Mouse (Mus musculus): Measurements from ENCODE around the gene Arhgap21.
"Not testable (repeated sequence)": the region's sequence is repeated elsewhere in the genome, so short reads cannot be mapped to it uniquely, and the experiment has no call there.

Arhgap21 gene

DNA sequence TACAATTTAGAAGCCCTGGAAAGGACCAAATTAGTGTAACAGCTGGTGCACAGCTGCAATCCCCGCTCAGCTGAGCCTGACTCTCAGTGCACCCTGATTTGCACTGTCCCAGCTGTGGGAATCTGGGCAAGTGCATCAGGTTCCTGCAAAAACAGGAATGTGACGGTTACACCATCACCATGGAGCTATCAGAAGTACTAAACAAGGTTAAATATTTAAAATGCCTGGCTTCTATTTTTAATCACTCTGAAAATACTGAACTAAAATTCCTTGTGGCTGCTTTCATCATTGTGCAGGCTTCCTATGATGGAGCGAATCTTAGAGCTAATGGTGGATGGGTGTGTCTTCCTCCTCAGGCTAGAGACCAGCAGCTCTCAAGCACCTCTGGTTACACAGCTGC is 29.3 kb downstream of the Arhgap21 start:
- DNase-seq, result peak; percentile 53

DNA sequence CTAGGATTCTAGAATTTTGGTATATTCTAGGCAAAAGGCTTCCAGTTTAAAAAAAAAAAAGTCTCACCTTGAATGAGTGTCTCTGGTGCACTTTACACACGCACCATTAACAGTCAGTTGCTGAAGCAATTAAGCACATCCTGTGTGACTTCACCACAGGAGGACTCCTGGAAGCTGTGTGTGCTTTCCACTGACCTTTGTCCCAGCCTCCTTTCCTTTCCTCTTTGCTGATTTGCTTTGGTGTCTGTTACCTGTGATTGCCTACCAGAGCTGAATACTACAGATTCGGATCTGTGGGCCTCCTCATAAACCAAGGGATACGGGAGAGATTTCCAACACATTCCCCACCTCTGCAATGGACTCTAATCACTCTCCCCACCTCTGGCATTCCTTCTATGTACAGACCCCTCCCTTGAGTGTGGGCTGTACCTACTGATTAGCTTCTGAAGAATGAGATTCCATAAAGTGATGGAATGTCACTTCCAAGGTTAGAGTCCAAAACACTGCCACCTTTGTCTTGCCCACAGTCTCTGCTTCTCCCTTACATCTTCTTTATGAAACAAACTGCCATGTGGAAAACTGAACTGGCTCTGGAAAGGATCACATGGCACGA is 32.0 kb downstream of the Arhgap21 start:
- no peak for DNase-seq

DNA sequence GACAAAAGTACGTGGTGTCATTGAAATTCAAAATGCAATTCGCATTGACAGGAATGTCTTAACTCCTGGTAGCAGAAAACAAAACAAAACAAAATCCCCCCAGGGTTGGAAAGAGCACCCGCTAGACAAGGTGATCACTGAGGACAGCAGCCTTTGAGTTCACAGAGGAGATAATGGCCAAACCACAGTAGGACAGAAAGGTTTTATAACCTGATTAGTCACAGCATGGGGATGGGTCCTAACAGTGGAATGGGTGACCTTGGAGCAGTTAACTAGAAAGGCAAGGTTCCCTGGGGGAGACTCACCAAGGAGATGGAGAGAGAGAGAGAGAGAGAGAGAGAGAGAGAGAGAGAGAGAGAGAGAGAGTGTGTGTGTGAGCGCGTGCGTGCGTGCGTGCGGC is 34.3 kb downstream of the Arhgap21 start:
- DNase-seq, result no peak

DNA sequence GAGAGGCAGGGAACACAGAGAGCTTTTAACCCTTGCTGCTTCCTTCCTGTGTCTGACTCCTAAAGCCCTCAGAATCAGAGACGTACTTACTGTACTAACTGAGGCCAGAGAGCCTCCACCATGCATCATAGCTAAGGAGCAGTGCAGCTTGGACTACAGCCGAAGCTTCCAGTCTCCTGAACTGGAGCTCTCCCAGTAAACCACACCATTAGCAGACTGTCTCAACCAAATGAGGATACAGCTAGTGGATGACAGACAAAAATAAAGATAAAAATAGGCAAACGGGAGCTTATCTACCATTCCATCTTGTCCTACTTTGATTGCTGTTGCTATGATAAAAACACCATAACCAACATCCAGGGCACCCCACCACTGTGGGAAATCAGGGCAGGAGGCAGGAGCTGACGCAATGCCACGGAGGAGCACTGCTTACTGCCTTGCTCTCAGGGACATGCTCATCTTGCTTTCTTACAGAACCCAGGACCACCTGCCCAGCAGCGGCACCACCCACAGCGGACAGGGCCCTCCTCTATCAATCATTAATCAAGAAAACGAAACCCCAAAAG is 35.9 kb downstream of the Arhgap21 start:
- DNase-seq, result no peak

DNA sequence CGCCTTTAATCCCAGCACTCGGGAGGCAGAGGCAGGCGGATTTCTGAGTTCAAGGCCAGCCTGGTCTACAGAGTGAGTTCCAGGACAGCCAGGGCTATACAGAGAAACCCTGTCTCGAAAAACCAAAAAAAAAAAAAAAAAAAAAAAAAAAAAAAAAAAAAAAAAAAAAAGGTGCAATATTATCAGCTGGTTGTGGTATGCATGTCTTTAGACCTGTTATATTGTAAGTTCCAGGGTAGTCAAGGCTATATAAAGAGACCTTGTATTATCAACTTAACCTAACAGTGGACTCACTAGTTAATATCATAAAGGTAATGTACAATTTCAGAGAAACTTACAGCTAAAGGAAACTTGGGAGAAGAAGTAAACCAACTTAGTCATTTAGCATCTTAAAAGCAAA is 36.9 kb downstream of the Arhgap21 start:
- not testable (repeated sequence) for DNase-seq

DNA sequence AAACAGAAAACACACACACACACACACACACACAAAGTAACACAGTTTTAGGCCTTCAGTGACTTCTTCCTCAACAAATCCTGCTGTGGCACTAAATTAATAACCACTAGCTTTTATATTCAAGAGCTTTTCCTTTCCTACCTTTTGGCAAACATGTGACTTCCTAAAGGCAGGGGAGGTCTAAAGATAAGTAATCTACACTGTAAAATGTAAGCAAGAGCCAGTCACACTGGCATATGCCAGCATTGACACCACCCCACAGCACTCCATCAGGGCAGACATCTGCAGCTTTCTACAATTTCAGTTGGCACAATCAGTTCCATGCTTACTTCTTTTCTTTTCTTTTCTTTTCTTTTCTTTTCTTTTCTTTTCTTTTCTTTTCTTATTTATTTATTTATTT is 40.2 kb downstream of the Arhgap21 start:
- no peak for DNase-seq

DNA sequence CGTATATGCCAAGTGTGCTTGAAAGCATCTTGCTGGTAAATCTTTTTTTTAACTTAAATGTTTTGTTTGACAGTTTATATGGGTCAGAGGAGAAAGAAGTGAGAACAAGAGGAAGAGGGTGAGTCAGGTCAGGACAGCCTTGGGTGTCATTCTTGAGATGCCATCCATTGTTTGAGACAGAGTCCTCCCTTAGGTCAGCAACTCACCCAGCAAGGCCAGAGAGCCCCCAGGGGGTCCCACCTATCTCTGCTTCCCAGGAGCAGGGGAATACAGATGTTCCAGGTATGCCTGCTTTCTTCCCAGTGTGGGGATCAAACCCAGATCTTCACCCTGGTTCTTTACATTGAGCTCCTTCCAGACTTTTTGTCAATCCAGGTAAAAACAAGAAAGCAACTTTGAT is 43.7 kb downstream of the Arhgap21 start:
- no peak for DNase-seq

DNA sequence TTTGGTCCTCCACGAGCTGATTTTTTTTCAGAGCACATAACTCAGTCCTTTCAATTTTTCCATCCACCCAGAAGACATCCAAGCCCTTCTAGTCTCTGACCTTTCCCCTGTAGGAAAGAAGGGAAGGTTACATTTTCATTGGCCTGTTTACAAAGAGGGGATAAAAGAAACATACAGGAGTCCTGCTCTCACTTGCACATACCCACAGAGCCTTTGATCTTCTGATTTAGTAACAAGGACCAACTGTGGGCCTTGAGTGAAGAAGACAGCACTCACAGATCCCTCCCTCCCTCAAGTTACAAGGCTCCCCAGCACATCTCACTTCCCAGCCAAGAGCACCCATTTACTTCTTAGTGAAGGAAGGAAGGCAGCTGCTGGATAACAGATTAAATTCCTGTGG is 46.3 kb downstream of the Arhgap21 start:
- DNase-seq, result no peak

DNA sequence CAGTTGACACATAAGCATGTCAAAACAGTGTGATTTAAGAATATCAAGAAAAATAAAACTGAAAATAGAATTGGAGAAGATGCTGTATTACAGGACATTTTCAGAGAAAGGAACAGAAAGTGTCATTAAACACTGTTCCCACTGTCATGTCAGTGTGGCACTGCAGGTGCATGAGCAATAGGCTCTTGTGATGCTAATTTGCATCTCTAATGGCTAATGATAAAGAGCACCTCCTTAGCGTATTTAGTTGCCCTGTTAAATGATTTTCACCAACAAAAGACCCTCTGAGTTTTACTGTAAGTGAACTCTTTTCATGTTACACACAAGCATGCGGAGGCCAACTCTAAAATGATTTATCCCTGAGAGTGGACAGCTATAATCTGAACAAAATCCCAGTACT is 47.1 kb downstream of the Arhgap21 start:
- DNase-seq, result no peak

DNA sequence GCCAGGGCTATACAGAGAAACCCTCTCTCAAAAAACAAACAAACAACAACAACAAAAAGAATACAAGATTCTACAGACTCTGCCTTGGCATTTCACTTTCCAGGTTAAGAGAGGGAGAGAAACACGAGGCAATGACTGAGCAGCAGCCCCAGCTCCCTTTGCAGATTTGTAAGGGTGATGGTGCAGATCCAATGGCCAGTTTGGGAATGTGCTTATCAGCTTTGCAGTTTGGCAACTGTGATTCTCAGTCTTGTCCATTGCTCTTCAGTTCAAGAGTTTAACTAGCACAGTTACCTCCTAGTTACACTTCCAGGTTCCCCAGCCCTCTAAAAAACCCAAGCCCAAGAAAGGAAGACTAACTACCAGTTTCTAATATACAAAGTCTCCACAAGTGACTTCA is 47.7 kb downstream of the Arhgap21 start:
- DNase-seq, result no peak

DNA sequence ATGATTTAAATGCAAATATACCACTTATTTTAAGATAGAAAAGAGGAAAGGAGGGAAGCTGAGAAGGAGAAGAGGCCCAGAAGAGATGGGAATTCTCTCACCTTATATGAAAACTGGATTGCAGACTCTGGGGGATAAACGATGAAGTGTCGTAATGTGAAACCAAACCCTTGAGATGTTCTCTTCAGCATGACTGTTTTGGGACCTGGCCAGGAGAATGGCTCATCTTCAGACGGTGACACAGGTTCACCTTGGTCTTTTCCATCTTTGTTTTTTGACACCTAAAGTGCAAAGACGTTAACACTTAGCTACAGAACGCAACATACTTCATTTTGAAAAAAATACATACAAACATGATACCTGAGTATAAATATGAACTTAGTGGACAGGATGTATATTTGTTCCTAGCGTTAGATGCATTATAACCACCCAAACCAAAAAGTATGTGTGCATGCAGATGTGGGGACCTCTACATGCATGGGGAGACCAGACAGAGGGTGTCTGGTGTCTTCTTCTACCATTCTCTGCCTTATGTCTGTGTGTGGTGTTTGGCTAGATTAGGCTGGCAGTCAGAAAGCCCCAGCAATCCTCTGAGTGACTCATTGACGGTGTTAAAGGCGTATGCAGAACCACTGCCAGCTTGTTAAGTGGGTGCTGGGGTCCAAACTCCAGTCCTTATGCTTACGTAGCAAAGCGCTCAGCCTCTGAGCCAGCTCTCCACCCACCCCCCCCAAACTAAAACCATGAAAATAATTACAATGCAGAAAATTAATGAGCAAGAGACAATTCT is 54.0 kb downstream of the Arhgap21 start:
- DNase-seq, result no peak

DNA sequence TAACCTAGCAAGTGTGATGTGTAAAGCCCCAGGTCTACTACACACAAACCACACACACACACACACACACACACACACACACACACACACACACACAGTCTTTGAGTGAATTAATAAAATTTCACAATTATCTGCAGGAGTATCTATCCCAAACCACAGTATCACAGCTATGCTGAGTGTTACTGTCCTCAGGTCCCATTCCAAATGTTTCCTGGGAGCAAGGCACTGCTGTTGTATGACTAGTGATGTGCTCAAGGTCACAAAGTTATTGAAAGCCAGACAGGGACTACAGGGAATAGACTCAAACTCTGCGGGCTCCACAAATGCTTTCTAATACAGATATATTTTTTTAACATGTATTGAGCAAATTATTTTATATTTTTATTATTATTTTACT is 55.7 kb downstream of the Arhgap21 start:
- no peak for DNase-seq

DNA sequence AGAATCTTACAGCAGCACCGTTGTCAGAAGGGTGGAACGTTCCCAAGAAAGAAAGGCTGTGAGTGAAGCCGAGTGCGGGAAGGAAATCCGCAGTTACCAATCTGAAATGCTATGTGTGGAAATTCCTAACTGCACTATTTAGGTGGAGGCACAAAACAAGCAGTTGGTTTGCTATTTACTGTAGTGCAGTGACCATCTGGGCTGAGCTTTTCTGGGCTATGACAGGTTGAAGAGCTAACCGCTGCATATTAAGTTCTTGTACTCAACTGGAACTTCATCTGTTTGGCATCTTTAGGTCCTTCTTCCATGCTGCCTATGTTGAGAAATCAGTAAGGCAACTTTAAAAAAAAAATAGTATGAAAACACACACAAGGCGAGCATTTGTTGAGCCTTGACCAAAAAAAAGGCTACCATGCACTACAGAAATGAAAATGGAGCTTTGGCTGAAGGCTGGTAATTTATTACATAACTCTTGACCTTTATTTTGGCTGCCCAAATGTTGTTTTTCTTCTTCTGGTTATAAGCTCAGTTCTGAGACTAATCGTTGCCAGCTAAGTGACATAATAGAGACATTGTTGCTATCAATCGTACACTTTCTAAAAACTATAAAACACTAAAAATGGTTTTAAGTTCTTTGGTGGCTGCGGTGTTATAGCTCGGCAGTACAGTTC is 56.2 kb downstream of the Arhgap21 start:
- DNase-seq, result no peak

DNA sequence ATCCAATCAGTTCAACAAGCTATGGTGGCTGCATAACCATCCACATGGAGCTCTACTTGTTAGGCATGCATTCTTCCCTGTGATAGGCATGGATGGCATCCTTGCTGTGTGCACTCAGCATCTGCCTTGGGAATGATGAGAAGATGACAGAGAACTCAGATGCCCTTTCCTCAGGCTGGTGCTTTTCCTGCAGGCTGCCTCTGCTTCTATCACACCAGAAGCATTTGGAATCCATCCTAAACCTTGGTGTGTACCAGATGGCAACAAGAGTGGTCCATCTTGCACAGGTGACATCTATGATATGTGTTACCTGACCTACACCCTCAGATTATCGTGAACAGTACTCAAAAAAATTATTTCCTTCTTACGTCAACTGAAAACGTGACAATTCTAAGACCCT is 58.2 kb downstream of the Arhgap21 start:
- no peak for DNase-seq

DNA sequence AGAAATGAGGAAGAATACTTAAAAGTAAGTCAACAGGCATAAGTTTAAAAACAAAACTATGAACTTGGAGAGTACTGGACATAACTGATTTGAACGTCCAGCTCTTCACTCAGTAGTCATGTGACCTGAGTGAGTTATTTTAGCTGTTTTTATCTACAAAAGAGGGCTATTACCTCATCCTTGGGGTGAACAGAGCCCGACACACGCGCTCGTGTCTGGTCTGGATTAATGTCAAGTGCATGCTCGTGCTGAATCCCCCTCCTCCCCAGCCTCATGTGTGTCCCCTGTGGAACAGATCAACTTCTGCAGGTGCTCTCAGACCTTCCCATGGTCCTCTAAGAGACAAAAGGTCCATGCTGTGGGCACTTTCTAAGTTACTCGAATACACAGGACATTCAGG is 59.3 kb downstream of the Arhgap21 start:
- DNase-seq, result no peak

DNA sequence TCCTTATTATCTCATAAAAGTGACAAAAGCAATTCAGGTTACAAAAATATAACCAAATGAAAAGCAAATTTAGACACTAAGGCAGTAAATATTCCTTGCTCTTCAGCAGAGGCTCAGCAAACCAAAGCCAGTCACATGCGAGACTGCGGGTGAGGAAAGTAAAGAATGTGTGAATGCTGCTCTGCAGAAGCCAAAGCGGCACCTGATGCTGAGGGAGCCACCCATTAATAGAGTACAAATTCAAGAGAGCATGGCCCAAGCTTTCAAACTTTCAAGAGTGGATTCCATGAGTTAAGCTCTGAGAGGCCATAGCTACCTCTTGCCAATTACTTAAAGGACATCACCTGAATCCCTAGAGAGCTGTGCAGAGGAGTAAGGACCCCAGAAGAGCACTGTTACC is 61.4 kb downstream of the Arhgap21 start:
- DNase-seq, result no peak

DNA sequence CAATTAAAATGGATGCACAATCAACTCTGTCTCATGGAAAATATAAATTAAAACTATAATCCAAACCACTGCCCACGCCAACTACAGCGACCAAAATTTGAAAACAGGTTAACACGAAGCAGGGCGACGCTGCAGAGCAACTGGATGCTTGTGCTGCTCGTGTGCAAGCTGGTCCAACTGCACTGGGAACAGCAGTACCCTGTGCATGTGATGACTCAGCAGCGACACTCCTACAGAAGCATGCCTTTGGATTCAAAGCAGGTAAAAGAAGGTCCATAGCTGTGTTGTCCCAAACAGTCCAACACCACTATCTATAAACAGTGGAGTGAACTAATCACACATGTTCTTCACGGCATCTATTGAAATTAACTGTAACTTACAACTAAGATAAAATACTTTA is 63.3 kb downstream of the Arhgap21 start:
- DNase-seq, result no peak

DNA sequence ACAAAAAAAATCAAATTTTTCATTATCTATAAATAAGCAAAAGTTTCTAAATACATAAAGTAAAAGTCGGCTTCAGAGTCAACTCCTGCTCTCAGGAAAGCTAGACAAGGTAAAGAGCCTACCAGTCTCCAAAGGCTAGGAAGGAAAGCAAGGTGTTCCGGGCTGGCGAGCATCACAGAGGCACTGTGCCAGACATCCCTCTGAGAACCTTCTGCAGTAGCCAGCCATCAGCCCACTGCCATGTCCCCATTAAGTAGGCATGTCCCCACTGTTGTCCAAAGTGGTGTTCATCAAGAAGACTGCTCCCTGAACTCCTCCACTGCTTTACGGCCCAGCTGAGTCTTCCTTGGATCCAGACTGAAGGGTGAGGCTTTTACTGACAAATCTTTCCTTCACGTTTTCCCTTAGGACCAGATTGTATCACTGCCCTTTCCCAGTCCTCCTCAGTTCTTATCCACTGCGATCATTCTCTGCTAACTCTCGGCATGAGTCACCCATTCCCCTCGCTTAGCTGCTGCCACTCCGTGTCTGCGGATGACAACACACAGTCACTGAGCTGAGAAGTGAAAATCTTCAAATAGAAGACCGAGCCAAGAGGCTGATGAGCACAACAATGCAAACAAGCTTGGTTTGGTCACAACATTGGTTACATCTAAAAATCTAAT is 65.6 kb downstream of the Arhgap21 start:
- no peak for DNase-seq

DNA sequence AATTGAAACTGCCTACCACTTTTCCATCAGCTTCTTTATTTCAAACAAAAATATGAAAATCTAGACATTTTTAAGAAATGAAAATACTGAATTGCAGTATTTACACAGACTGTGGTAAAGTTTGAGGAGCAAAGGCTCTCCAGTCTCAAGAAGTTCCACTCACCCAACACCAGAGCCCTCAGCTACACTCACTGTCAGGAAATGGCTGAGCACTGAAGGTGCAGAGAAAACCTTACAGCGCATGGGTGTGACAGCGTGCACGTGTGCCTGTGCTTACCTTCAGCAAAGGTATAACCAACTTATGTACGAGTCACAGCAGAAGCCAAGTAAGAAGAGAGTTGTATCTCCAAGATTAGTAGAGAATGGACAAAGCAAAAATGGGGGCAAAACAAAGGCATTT is 66.8 kb downstream of the Arhgap21 start:
- DNase-seq, result no peak

DNA sequence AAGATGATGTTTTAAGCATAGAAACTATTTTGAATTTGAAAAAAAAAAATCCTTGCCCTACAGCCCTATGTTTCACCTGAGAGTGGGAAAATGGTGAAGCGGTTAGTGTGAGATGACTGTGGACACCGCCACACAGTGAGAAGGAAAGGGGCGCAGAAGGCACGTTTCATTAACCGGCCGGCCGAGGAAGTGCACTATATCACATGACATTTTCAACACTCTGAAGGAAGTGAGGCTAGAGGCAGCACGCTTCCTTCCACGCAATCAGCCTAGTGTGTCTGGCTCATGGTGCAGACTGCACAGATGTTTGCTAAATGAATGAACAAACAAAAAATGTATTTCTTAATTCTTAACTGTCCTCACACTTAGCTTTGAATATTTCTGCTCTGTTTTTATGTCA is 69.4 kb downstream of the Arhgap21 start:
- peak; percentile 37 for DNase-seq

DNA sequence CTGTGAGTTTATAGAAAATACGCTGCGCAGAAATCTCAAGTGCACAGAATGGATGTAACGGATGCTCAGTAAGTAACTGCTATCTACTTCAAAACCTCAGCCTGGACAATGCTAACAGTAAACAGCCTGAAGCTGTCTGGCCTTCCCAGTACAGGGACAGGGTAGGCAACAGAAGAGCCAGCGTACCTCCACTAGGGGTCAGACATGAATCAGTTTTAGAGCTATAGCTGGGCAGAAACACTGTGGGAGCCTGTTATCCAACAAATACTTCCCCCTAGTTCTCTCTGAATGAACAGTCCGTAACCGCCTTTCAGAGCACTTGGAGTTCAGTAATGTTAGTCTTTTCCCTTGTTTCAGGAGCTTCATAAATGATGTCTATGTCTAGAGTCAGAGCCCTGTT is 70.0 kb downstream of the Arhgap21 start:
- peak; percentile 91 for DNase-seq

DNA sequence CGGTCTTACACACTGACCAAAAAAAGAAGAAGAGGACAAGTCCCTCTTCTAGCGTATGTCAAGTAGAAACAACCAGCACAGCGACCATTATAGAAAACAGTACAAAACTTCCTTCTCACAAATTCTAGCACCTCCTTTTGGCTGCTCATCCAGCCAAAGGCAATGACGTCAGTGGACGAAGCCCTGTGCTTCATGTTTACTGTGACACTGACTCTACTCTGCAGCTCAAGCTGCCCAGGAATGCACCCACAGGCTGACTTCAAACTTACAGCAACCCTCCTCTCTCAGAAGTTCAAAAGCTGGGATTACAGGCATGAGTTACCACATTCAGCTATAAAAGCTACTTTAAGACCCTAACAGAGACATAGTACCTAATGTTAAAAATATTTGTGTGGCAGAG is 72.2 kb downstream of the Arhgap21 start:
- DNase-seq, result peak; percentile 31

DNA sequence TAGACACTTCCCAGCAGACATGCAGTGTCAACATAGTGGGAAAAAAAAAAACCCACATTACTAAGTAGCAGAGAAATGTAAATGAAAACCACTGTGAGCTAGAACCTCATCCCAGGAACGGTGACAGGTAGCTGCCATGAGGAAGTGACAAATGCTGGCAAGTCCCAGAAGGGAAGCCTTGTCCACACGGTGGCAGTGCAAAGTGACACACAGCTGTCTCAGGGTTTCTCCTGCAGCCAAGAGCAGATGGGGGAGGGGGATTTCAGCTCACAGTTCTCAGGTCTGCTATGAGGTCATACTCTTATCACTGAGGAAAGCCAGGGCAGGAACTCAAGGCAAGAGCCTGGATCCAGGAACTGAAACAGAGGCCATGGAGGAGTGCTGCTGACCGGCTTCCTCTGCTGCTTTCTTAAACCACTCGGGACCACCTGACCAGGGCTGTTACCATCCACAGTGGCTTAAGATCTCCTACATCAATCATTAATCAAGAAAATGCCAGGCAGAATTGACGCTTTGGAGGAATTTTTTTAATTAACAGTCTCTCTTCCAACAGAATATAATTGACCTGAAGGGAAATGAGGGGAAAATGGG is 74.5 kb downstream of the Arhgap21 start:
- DNase-seq, result peak; percentile 51

Data from lung, postnatal 36 days (tissue).